Mouse (Mus musculus): ENCODE data around the gene Srcin1.

DNA sequence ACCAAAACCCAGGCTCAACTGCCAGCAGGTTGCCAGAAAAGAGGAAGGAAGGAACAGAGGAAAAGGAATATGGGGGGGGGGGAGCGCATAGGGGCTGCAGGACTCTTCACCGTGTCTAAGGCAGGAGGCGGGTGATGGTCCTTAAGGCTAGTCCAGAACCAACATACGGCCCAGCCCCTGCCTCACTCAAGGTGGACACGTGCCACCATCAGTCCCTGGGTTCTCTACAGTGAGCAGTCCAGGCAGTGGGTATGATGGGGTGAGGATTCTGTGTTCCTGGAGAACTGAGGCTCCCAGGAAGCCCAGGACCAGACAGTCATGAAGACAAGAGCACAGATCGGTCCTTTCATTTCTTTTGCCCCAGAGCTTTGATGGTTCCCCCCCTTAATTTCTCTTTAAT, 45.9 kb downstream of the Srcin1 start:
- TF ChIP-seq POLR2A (IDR thresholded peaks at IDR 0.05; ENCODE audit: insufficient read depth, low read length) (no peak), CTCF (IDR thresholded peaks at IDR 0.05; ENCODE audit: low read depth, low read length) (no peak)

All from ES-Bruce4 (cell line).